Mouse (Mus musculus): Measurements from ENCODE around the gene Tada2a. TPM values are rescaled to one million over a fixed set of nuclear protein-coding genes. Genes with fewer than 3 reads are reported as not detected.

Gene Tada2a
- polyA plus RNA-seq, 1 experiment from 2014 or later, result 42.6 TPM

- no peak overlapping the region for H3K27ac ChIP-seq
- H3K4me1 ChIP-seq, result 0 out of 2 replicates have a peak, but pooled peaks cover 5% of the 10 kb centered on the region
- no peak overlapping the region for H3K9ac ChIP-seq
- no peak overlapping the region for H3K4me3 ChIP-seq
- ATAC-seq (ENCODE audit: insufficient number of reproducible peaks, insufficient read depth, low FRiP score, low TSS enrichment, low read depth), result no peak
- no peak overlapping the region for H3K4me2 ChIP-seq
- H3K27me3 ChIP-seq, result no peaks in the 10 kb centered on the region
- H3K9me3 ChIP-seq, result no peaks in the 10 kb centered on the region
- peaks cover 26% of the 10 kb centered on the region for H3K36me3 ChIP-seq
- 77% methylated on average over 5 of the region's 5 CpGs for WGBS
These were observed 96.8 kb downstream of the Tada2a start for GRCm38 (mm10) chr11:84032559-84032958.

GRCm38 (mm10) chr11:84031971-84032370 is 97.4 kb downstream of the Tada2a start:
- Histone ChIP-seq H3K27ac (no peak overlapping the region), H3K4me3 (no peak overlapping the region), H3K27me3 (no peaks in the 10 kb centered on the region), H3K4me2 (no peak overlapping the region), H3K4me1 (0 out of 2 replicates have a peak, but pooled peaks cover 5% of the 10 kb centered on the region), H3K9ac (no peak overlapping the region), H3K36me3 (peaks cover 31% of the 10 kb centered on the region), H3K9me3 (no peaks in the 10 kb centered on the region)
- 48% methylated on average over 9 of the region's 9 CpGs for WGBS
- no peak for ATAC-seq (ENCODE audit: insufficient number of reproducible peaks, insufficient read depth, low FRiP score, low TSS enrichment, low read depth)

Other genes starting within 250 kb of the Tada2a start
- gene Ddx52, start 187.5 kb downstream of the Tada2a start, polyA plus RNA-seq (2015; fragmentation: Nextera tagmentation; extraction: Ambion mirVana), result 37.9 and 42.7 TPM in 2 replicates
- gene Synrg, start 165.2 kb downstream of the Tada2a start, polyA plus RNA-seq (2015; fragmentation: Nextera tagmentation; extraction: Ambion mirVana), result 9.0 and 13.1 TPM in 2 replicates
- gene Dusp14, start 60.3 kb downstream of the Tada2a start, polyA plus RNA-seq (2015; fragmentation: Nextera tagmentation; extraction: Ambion mirVana), result 16.6 and 19.9 TPM in 2 replicates
- 18.8 and 19.1 TPM in 2 replicates for gene Acaca, start 72 bp upstream of the Tada2a start, polyA plus RNA-seq (2015; fragmentation: Nextera tagmentation; extraction: Ambion mirVana)
- not detected in 2 replicates for gene Gm11437, start 37.9 kb upstream of the Tada2a start, polyA plus RNA-seq (2015; fragmentation: Nextera tagmentation; extraction: Ambion mirVana)